Mouse (Mus musculus): Measurements from ENCODE around the gene Tns1.

- no peak for TF ChIP-seq CTCF (IDR thresholded peaks at IDR 0.05; ENCODE audit: low read depth, low read length)
- TF ChIP-seq POLR2A (IDR thresholded peaks at IDR 0.05; ENCODE audit: extremely low read depth, insufficient read depth, low read length), result no peak
Observed at GRCm38 (mm10) chr1:74105660-74106059, 18.6 kb downstream of the Tns1 start.

Data from liver, adult 2 months (tissue).